16 mouse cellular contexts compared by ENCODE assay signal in the genomic region with DNA sequence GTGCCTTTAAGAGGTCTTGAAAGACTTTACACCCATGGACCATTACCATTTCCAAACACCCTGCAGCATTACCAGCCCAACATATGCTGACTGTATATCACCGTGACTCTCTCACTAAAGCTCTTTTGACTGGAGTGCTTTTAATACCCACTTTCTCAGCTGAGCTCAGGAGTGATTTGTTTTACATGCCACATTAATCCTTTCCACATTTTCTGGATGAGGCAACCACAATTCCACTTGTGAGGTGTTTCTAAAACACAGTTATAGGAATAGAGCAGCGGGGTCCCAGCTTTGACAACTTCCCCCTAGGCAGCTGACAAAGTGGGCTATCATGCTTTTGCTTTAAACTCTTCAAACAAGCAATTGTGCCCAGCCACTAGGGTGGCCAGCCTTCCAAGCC.
DNase-seq lines count a peak whose midpoint lies in the region; ATAC-seq and TF ChIP-seq lines count a peak whose summit lies in the region.
"Had no signal": no experiment of that assay in that cellular context is flagged by ENCODE, and none has a peak within 500 bp of the region (broad histone marks: within the 10 kb centered on the region; RNA-seq: fewer than 3 reads in every experiment).

No protein-coding gene starts in this region.

- H3K4me1 ChIP-seq in hindbrain, embryonic 14.5 days (replicated peaks; ENCODE audit: control insufficient read depth, insufficient read depth, low read length), result no peaks in the 10 kb centered on the region
- H3K4me1 ChIP-seq in hindbrain, embryonic 16.5 days (ENCODE audit: control insufficient read depth, insufficient read depth, low read depth, low read length), result no peaks in the 10 kb centered on the region
- H3K4me1 ChIP-seq in forebrain, embryonic 15.5 days, result no peaks in the 10 kb centered on the region
- H3K4me1 ChIP-seq in liver, postnatal 0 days (ENCODE audit: insufficient read depth), result no peaks in the 10 kb centered on the region
- H3K4me1 ChIP-seq: heart, embryonic 15.5 days; hindbrain, embryonic 15.5 days; stomach, embryonic 15.5 days had no signal

- ATAC-seq in hindbrain, embryonic 14.5 days (ENCODE audit: low FRiP score), result peak; percentile 43; the same call in 1 of the 2 replicates
- ATAC-seq in hindbrain, embryonic 16.5 days, result no peak
- peak; percentile 73 for ATAC-seq in forebrain, embryonic 15.5 days (replicated peaks)
- ATAC-seq in liver, postnatal 0 days, result no peak

- no peaks in the 10 kb centered on the region for H3K36me3 ChIP-seq in hindbrain, embryonic 14.5 days (replicated peaks; ENCODE audit: control insufficient read depth, insufficient read depth)
- H3K36me3 ChIP-seq in hindbrain, embryonic 16.5 days (ENCODE audit: control insufficient read depth, insufficient read depth, low read length), result no peaks in the 10 kb centered on the region
- no peaks in the 10 kb centered on the region for H3K36me3 ChIP-seq in forebrain, embryonic 15.5 days
- no peaks in the 10 kb centered on the region for H3K36me3 ChIP-seq in liver, postnatal 0 days (replicated peaks; ENCODE audit: insufficient read depth, low read length)
- H3K36me3 ChIP-seq: heart, embryonic 15.5 days; hindbrain, embryonic 15.5 days; stomach, embryonic 15.5 days had no signal

- TF ChIP-seq CTCF in liver, postnatal 0 days (IDR thresholded peaks at IDR 0.05; ENCODE audit: low read depth), result no peak

- H3K27ac ChIP-seq in hindbrain, embryonic 14.5 days, result no peak overlapping the region
- H3K27ac ChIP-seq in hindbrain, embryonic 16.5 days (ENCODE audit: low read depth, low read length), result no peak overlapping the region
- H3K27ac ChIP-seq in forebrain, embryonic 15.5 days (replicated peaks), result no peak overlapping the region
- no peak overlapping the region for H3K27ac ChIP-seq in liver, postnatal 0 days (ENCODE audit: low read depth)
- H3K27ac ChIP-seq: heart, embryonic 15.5 days; hindbrain, embryonic 15.5 days; macrophage; stomach, embryonic 15.5 days had no signal

- WGBS in hindbrain, embryonic 14.5 days, result 41% methylated on average over 2 of the region's 2 CpGs
- WGBS in hindbrain, embryonic 16.5 days, result 38% methylated on average over 2 of the region's 2 CpGs
- 6% methylated on average over 2 of the region's 2 CpGs for WGBS in forebrain, embryonic 15.5 days
- 71% methylated on average over 2 of the region's 2 CpGs for WGBS in liver, postnatal 0 days (ENCODE audit: insufficient replicate concordance)

- TF ChIP-seq EP300 in liver, postnatal 0 days (IDR thresholded peaks at IDR 0.05; ENCODE audit: low read depth), result no peak

- H3K4me2 ChIP-seq in hindbrain, embryonic 14.5 days (replicated peaks), result no peak overlapping the region
- H3K4me2 ChIP-seq in hindbrain, embryonic 16.5 days (ENCODE audit: low read length), result no peak overlapping the region
- no peak overlapping the region for H3K4me2 ChIP-seq in forebrain, embryonic 15.5 days (replicated peaks)
- H3K4me2 ChIP-seq in liver, postnatal 0 days (ENCODE audit: low read depth, low read length), result no peak overlapping the region
- H3K4me2 ChIP-seq: heart, embryonic 15.5 days; hindbrain, embryonic 15.5 days; stomach, embryonic 15.5 days had no signal

- H3K4me3 ChIP-seq in hindbrain, embryonic 14.5 days (replicated peaks; ENCODE audit: low read length), result no peak overlapping the region
- no peak overlapping the region for H3K4me3 ChIP-seq in hindbrain, embryonic 16.5 days (ENCODE audit: low read length)
- H3K4me3 ChIP-seq in forebrain, embryonic 15.5 days, result no peak overlapping the region
- no peak overlapping the region for H3K4me3 ChIP-seq in liver, postnatal 0 days (ENCODE audit: low read depth, low read length)
- H3K4me3 ChIP-seq: heart, embryonic 15.5 days; hindbrain, embryonic 15.5 days; stomach, embryonic 15.5 days had no signal

- no peaks in the 10 kb centered on the region for H3K27me3 ChIP-seq in hindbrain, embryonic 14.5 days (ENCODE audit: control insufficient read depth, insufficient read depth, low read length)
- no peaks in the 10 kb centered on the region for H3K27me3 ChIP-seq in hindbrain, embryonic 16.5 days (replicated peaks; ENCODE audit: control insufficient read depth, insufficient read depth, low read length)
- peaks cover 5% of the 10 kb centered on the region; the same call in 1 of the 2 replicates for H3K27me3 ChIP-seq in forebrain, embryonic 15.5 days
- H3K27me3 ChIP-seq in liver, postnatal 0 days (ENCODE audit: insufficient read depth, low read length), result no peaks in the 10 kb centered on the region
- H3K27me3 ChIP-seq: heart, embryonic 15.5 days; hindbrain, embryonic 15.5 days; stomach, embryonic 15.5 days had no signal

- no peak for DNase-seq in hindbrain, embryonic 14.5 days (ENCODE audit: low spot score)
- peak; percentile 84 for DNase-seq in mesoderm, embryonic 11.5 days (ENCODE audit: low read depth, low spot score)
- DNase-seq in urinary bladder, adult 2 months (ENCODE audit: low spot score), result no peak
- no peak for DNase-seq in layer of hippocampus, adult 9-11 months
- no peak for DNase-seq in liver, postnatal 0 days
- DNase-seq in kidney, postnatal 14 days, result no peak
- DNase-seq: adrenal gland, postnatal 10 days; cerebellum, postnatal 10 days; lung, adult 18-20 months; thymus, postnatal 25 days had no signal

- no peaks in the 10 kb centered on the region for H3K9me3 ChIP-seq in hindbrain, embryonic 14.5 days (ENCODE audit: control insufficient read depth, low read length)
- no peaks in the 10 kb centered on the region for H3K9me3 ChIP-seq in hindbrain, embryonic 16.5 days (ENCODE audit: control insufficient read depth, low read length)
- no peaks in the 10 kb centered on the region for H3K9me3 ChIP-seq in forebrain, embryonic 15.5 days
- no peaks in the 10 kb centered on the region for H3K9me3 ChIP-seq in liver, postnatal 0 days (ENCODE audit: low read length)
- H3K9me3 ChIP-seq: heart, embryonic 15.5 days; hindbrain, embryonic 15.5 days; stomach, embryonic 15.5 days had no signal

- H3K9ac ChIP-seq in hindbrain, embryonic 14.5 days, result no peak overlapping the region
- H3K9ac ChIP-seq in hindbrain, embryonic 16.5 days (ENCODE audit: low read depth, low read length), result no peak overlapping the region
- no peak overlapping the region for H3K9ac ChIP-seq in forebrain, embryonic 15.5 days (replicated peaks)
- no peak overlapping the region for H3K9ac ChIP-seq in liver, postnatal 0 days (replicated peaks)
- H3K9ac ChIP-seq: heart, embryonic 15.5 days; hindbrain, embryonic 15.5 days; stomach, embryonic 15.5 days had no signal

Comparison
In these comparisons a context has a peak if more than half of its experiments do, and no peak if none do; other contexts are left out.
1. ATAC-seq: peak in hindbrain, embryonic 14.5 days (single experiment) and forebrain, embryonic 15.5 days (single experiment); none in hindbrain, embryonic 16.5 days (single experiment) and liver, postnatal 0 days (single experiment).